Mouse (Mus musculus) spleen, postnatal 14 days (tissue): ENCODE results near the gene Iqgap2.

Experiments used
- DNase-seq, 2 experiments: peaks; one replicate each; pipeline ENCODE4 v3.0.0; 2021 to 2022; ENCODE audit warnings: low spot score in 2 of 2

Iqgap2 gene

GRCm38 (mm10) chr13:95884455-95884854, 7.3 kb downstream of the Iqgap2 start:
- no peak for DNase-seq

- no peak for DNase-seq
These were observed 9.7 kb downstream of the Iqgap2 start for GRCm38 (mm10) chr13:95882001-95882400.

DNA sequence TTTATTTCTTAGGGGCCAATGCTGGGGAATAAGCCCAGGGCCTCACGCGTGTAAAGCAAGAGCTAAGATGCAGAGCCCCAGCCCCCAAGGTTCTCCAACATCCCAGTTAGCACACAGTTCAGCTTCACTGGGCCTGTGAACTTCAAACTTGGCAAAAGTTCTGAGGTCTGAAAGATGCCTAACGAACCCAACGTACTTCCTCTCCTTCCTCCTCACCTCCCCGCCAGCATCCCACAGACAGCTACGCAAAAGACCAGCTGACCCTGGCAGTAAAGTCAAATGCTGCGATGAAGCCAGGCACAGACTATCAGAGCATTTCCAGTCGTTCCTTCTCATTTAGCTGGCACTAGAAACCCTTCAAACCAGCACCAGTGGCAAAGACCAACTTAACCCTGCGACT, 10.3 kb downstream of the Iqgap2 start:
- DNase-seq, result no peak

DNA sequence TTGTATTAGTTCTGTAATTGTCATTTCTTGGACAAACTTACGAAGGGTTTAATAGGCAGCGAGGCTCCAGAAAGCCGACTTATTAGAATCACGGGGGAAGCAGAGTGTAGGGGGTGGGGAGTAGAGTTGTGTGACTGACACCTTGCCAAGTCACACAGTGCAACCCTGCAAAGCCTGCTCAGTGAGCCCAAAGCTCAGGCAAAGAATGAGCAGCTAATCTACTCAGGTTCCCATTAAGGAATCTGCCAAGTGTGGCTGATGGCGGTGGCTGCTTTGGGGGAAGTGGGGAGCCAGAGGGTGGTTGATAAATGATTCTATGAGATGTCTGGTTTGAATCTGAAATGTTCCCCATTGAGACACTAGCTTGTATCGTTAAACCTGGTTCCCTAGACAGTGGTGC, 11.1 kb downstream of the Iqgap2 start:
- DNase-seq, result no peak

DNA sequence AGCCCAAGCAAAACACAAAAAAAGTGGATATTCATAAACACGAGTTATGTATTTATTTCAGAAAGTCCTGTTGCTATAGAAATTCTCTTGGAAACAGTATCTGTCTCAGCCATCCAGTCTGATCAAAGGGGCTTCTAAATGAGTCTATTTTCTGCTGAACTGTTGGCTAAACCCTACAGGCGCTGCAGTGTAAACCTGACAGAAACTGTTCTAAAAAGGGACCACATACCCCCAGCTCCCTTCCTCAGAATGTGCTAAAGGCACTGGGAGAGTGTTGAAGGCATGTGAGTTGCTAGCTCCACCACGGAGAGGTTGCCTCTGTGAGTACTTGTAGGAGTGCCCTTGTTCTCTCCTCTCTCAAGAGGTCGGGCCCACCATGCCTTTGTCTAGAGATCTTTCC, 19.7 kb downstream of the Iqgap2 start:
- DNase-seq, result no peak

DNA sequence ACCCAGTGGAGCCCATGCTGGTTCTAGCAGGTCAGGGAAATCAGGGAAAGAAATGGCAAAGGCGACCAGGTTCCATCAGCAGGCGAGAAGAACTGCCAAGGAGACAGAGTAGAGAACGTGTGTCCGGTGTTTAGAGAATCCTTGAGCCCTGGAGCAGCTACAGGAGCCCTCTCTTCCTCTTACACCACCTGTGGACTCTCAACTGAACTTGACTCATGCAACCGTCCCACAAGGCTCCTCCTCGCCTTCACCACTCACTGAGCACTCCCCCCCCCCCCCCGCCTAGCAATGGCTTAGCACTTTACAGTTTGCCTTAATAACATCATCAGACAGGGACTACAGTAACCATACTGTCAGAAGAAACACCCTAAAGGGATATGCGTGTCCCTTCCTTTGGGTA, 21.1 kb downstream of the Iqgap2 start:
- DNase-seq, result no peak

DNA sequence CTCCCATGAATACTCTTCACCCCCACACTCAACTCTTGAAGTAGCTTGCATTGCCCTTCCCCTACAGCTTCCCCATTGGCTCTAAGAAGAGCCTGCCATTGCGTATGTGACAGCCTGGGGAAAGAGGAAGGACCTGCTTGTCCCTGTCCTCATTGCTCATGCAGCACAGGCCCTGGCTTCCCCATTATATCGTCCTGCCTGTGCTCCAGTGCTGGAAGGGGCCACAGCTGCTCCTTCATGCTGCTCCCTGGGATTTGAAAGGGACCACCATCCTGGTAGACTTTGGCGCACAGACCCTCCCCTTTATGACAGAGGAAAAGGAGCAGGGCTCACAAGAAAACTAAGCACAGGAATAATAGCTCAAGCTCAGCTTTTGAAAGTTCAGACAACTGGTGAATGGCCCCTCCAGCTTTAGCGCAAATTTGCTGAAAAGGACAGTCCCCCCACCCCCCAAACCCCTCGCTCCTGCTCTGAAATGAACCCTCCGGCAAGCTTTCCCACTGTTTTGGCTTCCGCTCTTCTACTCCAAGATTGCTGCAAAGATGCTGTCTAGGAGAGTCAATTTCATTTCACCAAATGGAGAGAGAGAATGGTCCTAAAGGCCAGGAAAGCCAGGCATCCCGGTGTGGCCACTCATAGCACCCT, 22.7 kb downstream of the Iqgap2 start:
- DNase-seq, result no peak

DNA sequence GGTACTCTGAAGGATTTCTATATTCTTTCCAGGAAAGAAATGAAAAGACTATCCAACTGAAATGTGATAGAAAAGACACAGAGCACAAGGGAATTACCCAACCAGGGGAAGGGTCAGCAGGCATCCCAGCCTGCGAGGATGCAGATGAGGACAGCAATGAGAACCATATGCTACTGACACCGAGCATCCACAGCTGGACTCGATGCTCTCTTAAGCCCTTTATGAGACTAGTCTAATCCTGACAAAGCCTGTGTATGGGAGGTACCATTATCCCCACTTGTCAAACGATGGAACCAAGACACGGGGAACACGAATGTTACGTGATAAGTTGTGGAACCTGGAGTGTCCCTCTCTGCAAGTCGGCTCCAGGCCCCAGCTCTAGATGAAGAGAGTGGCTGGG, 29.5 kb downstream of the Iqgap2 start:
- no peak for DNase-seq

DNA sequence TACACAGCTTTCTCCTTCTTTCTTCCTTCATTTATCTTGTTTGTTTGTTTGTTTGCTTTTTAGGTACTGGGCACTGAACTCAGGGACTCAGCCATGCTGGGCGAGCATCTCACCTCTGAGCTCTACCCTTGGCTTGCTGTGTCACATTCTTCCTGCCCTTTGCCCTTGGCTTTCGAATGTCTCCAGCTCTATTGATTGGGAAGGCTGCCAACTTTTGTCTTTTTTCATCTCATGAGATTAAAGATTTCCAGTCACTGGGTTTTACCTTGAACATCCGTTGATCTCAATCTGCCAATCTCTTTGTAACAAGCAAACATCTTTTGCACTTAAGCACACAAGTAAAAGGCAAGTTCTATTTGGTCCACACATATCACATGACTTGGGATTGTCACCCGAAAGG, 32.5 kb downstream of the Iqgap2 start:
- no peak for DNase-seq

DNA sequence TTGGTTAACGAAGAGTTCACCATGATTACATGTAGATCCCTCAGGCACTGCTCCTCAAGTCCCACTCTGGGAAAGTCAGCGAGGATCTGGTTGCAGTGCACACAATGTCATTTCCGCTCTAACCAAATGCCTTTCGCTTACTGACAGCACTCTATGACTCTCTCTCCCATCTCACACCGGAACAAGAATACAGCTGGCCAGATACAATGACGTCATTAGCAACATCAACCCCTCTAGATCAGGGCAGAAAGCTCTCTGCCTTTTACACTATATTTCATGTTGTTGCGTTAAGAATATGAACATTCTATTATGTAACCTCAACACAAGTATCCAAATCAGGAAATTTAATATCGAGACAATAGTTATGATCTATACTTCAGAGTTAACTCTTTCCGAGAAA, 32.9 kb downstream of the Iqgap2 start:
- DNase-seq, result no peak

- no peak for DNase-seq
These were observed 36.2 kb downstream of the Iqgap2 start for GRCm38 (mm10) chr13:95855537-95855936.

DNA sequence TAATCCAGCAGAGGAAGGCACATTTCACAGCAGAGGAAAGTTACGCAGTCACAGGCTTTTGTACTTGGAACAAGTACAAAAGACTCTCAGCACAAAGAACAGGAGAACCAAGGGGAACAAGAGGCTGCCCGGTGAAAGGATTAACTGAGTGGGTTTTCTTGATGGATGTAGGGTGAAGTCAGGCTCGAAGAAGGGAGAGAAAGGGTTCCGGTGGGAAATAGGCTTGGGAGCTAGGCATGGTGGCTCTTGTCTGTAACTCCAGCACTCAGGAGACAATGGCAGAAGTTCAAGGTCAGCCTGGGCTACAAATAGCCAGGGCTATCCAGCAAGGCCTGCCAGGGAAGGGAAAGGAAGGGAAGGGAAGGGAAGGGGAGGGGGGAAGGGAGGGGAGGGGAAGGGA, 40.1 kb downstream of the Iqgap2 start:
- no peak for DNase-seq

DNA sequence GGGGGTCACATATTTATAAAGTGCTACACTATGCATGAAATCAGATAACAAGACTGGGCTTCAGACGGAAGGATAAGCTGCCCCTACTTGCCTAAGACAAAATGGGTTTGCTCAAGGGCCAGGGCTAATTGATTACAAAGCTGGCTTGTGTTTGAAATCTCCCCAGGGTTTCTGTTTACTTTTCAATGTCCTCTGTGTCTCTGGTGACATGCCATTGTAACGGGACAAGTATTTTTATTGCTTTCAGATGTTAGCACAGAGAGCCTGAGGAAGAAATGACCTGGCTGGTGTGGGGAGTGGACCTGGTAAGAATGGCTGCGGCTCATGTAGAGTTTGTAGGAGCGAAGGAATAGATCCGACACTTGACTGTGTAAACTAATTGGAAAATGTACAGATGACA, 41.3 kb downstream of the Iqgap2 start:
- DNase-seq, result no peak

- no peak for DNase-seq
These were observed 42.2 kb downstream of the Iqgap2 start for GRCm38 (mm10) chr13:95849501-95850007.

GRCm38 (mm10) chr13:95846364-95846763, 45.4 kb downstream of the Iqgap2 start:
- DNase-seq, result no peak

- no peak for DNase-seq
These were observed 46.8 kb downstream of the Iqgap2 start for GRCm38 (mm10) chr13:95844950-95845349.

GRCm38 (mm10) chr13:95843411-95844026, 48.2 kb downstream of the Iqgap2 start:
- no peak for DNase-seq

GRCm38 (mm10) chr13:95842803-95843202, 48.9 kb downstream of the Iqgap2 start:
- no peak for DNase-seq

DNA sequence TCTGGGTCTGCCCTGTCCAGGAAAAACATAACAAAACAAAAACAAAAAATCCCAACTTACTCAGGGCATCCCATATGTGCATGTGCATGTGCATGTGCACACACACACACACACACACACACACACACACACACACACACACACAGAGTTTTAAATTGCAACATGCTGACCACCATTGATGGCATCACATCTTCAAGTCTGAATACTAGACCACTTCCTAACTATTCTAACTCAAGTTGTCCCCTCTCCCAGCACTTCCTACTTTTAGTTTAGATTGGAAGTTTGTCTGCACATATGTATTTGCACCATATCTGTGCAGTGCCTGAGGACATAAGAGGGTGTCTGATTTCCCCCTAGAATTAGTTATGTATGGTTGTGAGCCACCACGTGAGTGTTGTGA, 49.8 kb downstream of the Iqgap2 start:
- DNase-seq, result no peak

- no peak for DNase-seq
These were observed 54.8 kb downstream of the Iqgap2 start for GRCm38 (mm10) chr13:95836944-95837343.

DNA sequence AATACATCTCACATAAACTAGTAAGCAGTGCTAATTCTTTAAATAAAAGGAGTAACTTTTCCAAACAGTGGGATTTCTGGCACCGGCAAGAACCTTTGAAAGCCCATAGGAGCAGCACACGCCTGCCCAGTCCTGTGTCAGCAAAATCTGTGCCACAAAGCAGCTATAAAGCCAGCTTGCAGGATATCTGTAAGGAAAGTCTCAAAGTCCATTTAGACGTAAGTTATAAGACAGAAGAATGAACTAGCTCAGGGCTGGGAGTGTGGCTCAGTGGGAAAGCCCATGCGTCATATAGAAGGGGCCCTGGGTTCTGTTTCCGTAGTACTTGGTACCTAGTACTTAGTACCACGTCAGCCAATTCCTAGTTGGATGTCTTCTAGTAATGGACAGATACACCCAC, 58.2 kb downstream of the Iqgap2 start:
- DNase-seq, result no peak

DNA sequence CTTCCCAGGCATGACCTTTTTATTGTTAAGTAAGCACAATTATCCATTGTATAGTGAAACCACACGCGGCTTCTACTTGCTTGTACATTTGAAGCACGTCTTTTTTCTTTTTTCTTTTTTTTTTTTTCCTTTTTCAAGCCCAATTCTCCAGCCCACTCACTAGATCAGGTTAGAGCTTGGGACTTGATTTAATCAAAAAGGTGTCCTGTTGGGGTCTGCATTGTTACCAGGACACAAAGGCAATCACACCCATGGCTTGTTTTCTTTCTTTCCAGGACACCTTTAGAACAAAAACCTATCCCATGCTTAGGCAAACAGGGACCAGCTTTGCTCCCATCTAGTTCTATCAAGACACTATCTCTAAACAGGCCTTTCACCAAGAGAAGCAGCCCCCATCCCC, 59.0 kb downstream of the Iqgap2 start:
- no peak for DNase-seq

- DNase-seq, result no peak
These were observed 60.0 kb downstream of the Iqgap2 start for GRCm38 (mm10) chr13:95831760-95832159.
